Mouse (Mus musculus) liver, adult 2 months (tissue): ENCODE results near the gene Clcn3.

Experiments used
- CTCF ChIP-seq: fragments of 200-500 bp; IDR thresholded peaks from 2 replicates; pipeline ENCODE4 v1.5.1; 2011; ENCODE audit warnings: low read depth, low read length, control low read depth
- POLR2A ChIP-seq: fragments of 200-500 bp; IDR thresholded peaks from 2 replicates; pipeline ENCODE4 v1.6.1; 2011; ENCODE audit warnings: low read length, control low read depth; ENCODE audit not compliant: insufficient read depth; ENCODE audit errors: extremely low read depth

DNA sequence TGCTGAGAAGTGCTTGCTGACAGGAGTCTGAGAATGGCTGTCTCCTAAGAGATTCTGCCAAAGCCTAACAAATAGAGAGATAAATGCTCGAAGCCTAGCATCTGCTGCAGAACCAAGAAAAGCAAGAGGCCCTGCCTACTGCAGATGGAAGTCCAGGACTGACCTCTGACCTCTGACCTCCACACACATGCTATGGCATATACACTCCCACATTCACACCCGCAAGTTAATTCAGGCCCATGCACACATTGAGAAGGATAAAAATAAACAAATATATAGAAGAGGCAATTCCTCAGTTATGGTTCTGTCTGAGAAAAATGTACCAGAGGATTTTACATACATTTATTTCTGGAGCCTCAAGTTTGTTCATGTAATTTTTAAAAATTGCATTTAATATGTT is 104.5 kb downstream of the Clcn3 start:
- TF ChIP-seq POLR2A (no peak), CTCF (no peak)
